Mouse (Mus musculus): ENCODE results near the gene Sphk1.

Gene Sphk1

DNA sequence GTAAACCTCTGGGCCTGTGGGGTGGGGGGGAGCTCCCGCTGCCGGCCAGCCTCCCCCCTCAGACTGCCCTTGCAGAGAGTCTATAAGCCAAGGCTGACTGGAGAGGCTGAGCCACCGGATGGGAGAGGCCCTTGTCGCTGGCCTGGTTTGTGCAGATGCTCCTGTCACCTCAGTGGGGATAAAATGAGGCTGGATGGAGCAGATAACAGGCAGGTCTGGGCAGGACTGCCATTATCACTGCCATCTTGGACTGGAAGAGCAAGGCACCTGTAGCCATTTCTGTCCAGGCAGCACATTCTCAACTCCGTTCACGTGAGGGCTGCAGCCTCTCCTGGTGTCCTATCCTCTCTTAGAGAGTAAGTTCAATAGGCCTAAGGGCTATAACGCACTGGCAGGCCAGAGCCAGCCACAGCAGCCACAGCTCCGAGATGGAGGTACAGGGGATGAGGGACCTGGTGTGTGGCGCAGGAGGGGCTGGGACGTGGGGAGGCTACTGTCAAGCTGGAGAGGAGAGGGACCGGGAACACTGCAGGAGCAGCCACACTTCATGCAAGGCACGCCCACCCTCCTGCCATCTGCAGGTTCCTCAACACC lies 7.5 kb downstream of the Sphk1 start:
- Histone ChIP-seq H3K4me3 (replicated peaks; ENCODE audit: low read length) (no peak overlapping the region), H3K36me3 (ENCODE audit: insufficient read depth, low read length) (peaks cover 64% of the 10 kb centered on the region), H3K9me3 (ENCODE audit: low read length) (no peaks in the 10 kb centered on the region), H3K27me3 (ENCODE audit: insufficient read depth, low read length) (peaks cover 22% of the 10 kb centered on the region), H3K4me1 (replicated peaks; ENCODE audit: low read depth, low read length) (peaks cover 66% of the 10 kb centered on the region)
- TF ChIP-seq POU5F1 (IDR thresholded peaks at IDR 0.05; ENCODE audit: borderline replicate concordance, low read length) (no peak), NANOG (IDR thresholded peaks at IDR 0.05; ENCODE audit: borderline replicate concordance, low read length) (no peak), CTCF (conservative IDR thresholded peaks at IDR 0.05; ENCODE audit: low read length) (no peak)

DNA sequence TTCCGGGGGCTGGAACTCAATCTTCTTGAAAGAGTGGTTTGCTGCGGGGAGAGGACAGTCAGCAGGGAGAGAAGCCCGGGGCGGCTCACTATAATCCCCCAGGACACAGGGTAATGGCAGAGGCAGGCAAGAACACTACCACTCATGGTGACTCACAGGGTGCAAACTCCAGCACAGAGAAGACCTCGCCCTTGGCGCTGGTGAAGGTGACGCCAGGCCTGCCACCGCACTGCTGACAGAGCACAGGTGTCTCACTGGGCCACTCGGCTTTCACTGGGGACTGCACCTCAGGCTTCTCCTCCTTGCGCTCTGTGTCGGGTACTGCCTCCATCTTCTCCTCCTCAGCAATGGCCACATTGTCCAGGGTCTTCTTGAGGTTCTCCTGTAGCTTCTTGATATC lies 10.5 kb downstream of the Sphk1 start:
- peaks cover 93% of the 10 kb centered on the region for H3K36me3 ChIP-seq (ENCODE audit: insufficient read depth, low read length)
- TF ChIP-seq CTCF (conservative IDR thresholded peaks at IDR 0.05; ENCODE audit: low read length), result no peak
- TF ChIP-seq NANOG (IDR thresholded peaks at IDR 0.05; ENCODE audit: borderline replicate concordance, low read length), result no peak
- no peak for TF ChIP-seq POU5F1 (IDR thresholded peaks at IDR 0.05; ENCODE audit: borderline replicate concordance, low read length)
- H3K27me3 ChIP-seq (ENCODE audit: insufficient read depth, low read length), result no peaks in the 10 kb centered on the region
- H3K9me3 ChIP-seq (ENCODE audit: low read length), result no peaks in the 10 kb centered on the region
- no peak overlapping the region for H3K4me3 ChIP-seq (replicated peaks; ENCODE audit: low read length)
- H3K4me1 ChIP-seq (replicated peaks; ENCODE audit: low read depth, low read length), result peaks cover 39% of the 10 kb centered on the region

DNA sequence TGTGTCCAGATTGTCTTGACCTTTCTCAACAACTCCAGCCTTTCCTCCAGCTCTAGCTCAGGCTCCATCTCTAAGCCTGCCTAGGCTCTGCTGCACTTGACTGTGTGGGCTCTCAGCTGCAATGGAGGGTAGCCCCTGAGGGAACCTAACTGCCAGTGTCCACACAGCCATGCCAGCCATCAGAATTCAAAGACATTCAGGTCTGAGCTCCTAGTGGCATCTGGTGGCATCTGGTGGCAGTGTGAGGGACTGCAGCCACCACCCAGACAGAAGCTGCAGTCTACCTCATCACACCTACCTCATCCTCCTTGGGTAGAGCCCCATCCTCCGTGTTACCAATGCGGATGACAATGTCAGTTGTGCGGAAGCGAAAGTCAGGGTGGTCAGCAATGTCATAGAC lies 12.4 kb downstream of the Sphk1 start:
- peak; percentile 54 for TF ChIP-seq CTCF (conservative IDR thresholded peaks at IDR 0.05; ENCODE audit: low read length)
- TF ChIP-seq NANOG (IDR thresholded peaks at IDR 0.05; ENCODE audit: borderline replicate concordance, low read length), result no peak
- Histone ChIP-seq H3K36me3 (ENCODE audit: insufficient read depth, low read length) (peaks cover 100% of the 10 kb centered on the region), H3K4me1 (replicated peaks; ENCODE audit: low read depth, low read length) (peaks cover 35% of the 10 kb centered on the region), H3K4me3 (replicated peaks; ENCODE audit: low read length) (no peak overlapping the region), H3K9me3 (ENCODE audit: low read length) (no peaks in the 10 kb centered on the region), H3K27me3 (ENCODE audit: insufficient read depth, low read length) (no peaks in the 10 kb centered on the region)

DNA sequence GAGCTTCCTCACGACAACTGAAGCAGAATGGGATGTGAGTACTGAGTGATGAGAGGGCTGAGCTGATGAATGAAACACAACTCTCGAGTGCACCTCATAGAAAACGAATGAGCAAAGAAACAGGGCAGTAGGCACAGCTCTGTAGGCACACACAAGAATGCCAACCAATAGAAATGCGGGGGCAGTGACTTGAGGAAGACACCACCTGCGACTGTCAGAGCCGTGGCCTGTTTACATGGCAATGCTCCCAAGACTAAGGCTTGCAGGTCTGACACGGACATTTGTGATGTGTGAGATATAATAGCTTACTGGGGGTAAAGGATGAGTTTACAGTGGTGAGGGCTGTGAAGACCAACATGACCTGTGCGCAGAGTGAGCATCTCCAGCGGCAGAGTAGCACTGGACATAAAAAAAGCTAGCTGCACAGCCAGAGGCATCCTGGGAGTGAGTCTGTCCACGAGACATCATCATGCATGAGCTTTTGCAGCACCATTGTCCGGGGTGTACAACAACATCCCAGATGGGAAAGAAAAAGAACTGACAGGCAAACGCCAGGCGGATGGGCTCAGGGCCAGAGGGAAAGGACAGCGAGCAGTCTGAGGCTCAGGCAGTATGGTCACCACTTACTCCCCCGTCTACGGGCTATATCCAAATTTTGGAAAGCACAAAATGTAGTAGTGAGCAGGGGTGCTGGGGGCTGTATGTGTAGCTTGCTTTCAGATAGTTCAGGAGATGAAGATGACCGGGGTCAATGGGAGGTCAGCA lies 16.8 kb downstream of the Sphk1 start:
- H3K4me3 ChIP-seq (replicated peaks; ENCODE audit: low read length), result no peak overlapping the region
- H3K27me3 ChIP-seq (ENCODE audit: insufficient read depth, low read length), result no peaks in the 10 kb centered on the region
- H3K36me3 ChIP-seq (ENCODE audit: insufficient read depth, low read length), result peaks cover 80% of the 10 kb centered on the region
- H3K9me3 ChIP-seq (ENCODE audit: low read length), result no peaks in the 10 kb centered on the region
- H3K4me1 ChIP-seq (replicated peaks; ENCODE audit: low read depth, low read length), result peaks cover 41% of the 10 kb centered on the region
- TF ChIP-seq NANOG (IDR thresholded peaks at IDR 0.05; ENCODE audit: borderline replicate concordance, low read length), result no peak
- TF ChIP-seq POU5F1 (IDR thresholded peaks at IDR 0.05; ENCODE audit: borderline replicate concordance, low read length), result no peak
- TF ChIP-seq CTCF (conservative IDR thresholded peaks at IDR 0.05; ENCODE audit: low read length), result no peak

DNA sequence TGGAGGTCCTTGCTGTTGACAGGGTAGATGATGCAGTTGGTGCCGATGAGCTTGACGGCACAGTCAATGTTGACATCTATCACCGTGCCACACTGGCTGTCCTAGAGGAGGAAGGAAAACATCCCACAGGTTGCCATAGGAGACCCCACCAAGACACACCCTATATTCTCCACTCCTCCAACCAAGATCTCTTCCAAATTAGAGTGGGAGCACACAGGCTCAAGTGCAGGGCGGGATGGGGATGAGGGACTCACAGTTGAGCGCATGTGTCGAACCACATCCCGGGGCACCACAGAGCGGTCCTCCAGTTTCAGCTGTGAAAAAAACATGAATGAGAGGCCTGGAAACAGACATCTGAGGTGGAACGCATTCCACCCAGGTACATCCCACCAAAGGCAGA lies 18.1 kb downstream of the Sphk1 start:
- peaks cover 75% of the 10 kb centered on the region for H3K36me3 ChIP-seq (ENCODE audit: insufficient read depth, low read length)
- H3K4me1 ChIP-seq (replicated peaks; ENCODE audit: low read depth, low read length), result peaks cover 44% of the 10 kb centered on the region
- H3K27me3 ChIP-seq (ENCODE audit: insufficient read depth, low read length), result no peaks in the 10 kb centered on the region
- TF ChIP-seq CTCF (conservative IDR thresholded peaks at IDR 0.05; ENCODE audit: low read length), result no peak
- no peak for TF ChIP-seq POU5F1 (IDR thresholded peaks at IDR 0.05; ENCODE audit: borderline replicate concordance, low read length)
- no peak for TF ChIP-seq NANOG (IDR thresholded peaks at IDR 0.05; ENCODE audit: borderline replicate concordance, low read length)
- H3K4me3 ChIP-seq (replicated peaks; ENCODE audit: low read length), result no peak overlapping the region
- no peaks in the 10 kb centered on the region for H3K9me3 ChIP-seq (ENCODE audit: low read length)

DNA sequence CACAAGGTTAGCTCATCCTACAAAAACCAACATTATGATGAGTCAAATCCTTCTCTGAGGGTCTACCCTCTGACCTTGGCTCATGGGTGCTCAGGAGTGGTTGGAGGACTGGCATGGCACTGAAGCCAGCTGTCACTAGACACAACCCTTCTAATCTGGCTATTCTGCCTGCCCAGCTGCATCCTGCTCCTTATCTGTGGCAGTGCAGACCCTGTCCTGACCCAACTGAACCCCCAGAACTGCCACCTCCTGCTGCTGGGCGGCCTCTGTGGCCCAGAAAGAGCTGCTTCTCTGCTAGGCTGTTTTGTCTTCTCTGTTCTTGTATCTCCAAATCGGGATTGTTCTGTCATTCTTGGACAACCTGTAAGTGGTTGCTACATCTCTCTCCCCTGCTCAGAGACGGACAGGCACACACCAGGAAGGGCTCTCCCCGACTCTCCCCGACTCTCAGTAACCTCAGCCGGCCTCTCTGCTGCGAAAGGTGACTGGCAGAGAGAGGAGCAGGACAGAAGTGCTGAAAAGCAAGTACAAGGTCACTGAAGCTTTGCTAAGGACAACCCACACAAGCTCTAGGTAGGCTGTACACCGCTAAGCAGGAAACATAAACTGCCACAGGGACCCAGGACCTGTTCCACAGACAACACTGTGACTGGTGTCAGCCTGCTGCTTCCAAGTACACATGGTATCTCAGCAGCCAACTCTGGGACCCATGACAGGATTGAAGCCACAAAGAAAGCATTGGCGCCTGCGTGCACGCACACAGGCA lies 18.7 kb downstream of the Sphk1 start:
- H3K4me1 ChIP-seq (replicated peaks; ENCODE audit: low read depth, low read length), result peaks cover 47% of the 10 kb centered on the region
- TF ChIP-seq NANOG (IDR thresholded peaks at IDR 0.05; ENCODE audit: borderline replicate concordance, low read length), result no peak
- no peak for TF ChIP-seq POU5F1 (IDR thresholded peaks at IDR 0.05; ENCODE audit: borderline replicate concordance, low read length)
- no peak for TF ChIP-seq CTCF (conservative IDR thresholded peaks at IDR 0.05; ENCODE audit: low read length)
- H3K27me3 ChIP-seq (ENCODE audit: insufficient read depth, low read length), result no peaks in the 10 kb centered on the region
- no peak overlapping the region for H3K4me3 ChIP-seq (replicated peaks; ENCODE audit: low read length)
- no peaks in the 10 kb centered on the region for H3K9me3 ChIP-seq (ENCODE audit: low read length)
- H3K36me3 ChIP-seq (ENCODE audit: insufficient read depth, low read length), result peaks cover 71% of the 10 kb centered on the region

DNA sequence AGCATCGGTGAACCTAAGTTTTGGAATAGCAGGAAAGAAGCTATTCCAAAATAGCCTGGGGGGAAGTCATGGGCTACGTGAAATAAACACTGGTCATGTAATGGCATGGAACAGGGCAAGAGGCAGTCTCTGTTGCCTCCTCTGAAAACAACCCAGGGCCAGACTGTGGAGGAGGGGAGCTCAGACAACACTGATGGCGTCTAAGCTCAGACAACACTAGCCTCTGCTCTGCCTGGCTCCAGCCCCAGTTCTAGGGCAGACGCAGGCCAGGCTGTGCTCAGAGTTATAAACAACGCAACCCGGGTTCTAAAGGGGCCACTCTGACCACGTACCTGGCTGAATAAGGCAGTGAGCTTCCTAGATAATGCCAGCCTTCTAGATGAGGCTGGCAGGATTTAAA lies 20.0 kb downstream of the Sphk1 start:
- no peaks in the 10 kb centered on the region for H3K27me3 ChIP-seq (ENCODE audit: insufficient read depth, low read length)

DNA sequence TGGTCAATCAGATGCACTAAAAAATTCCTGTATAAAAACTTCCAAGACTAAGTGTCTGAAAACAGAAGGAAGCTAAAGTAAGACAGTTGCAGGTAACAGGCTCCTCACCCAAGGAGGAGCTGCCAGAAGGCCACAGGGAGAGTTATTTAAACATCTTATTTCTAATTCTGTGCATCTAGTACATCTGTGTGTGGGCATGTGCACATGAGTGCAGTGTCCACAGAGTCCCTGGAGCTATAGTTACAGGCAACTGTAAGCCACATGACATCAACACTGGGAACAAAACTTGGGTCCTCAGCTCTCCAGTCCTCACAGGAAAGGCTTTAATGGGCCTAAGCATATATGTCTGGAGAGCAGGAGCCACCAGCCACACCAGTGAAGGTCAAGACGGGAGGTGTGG lies 21.5 kb downstream of the Sphk1 start:
- peaks cover 56% of the 10 kb centered on the region for H3K4me1 ChIP-seq (replicated peaks; ENCODE audit: low read depth, low read length)
- H3K4me3 ChIP-seq (replicated peaks; ENCODE audit: low read length), result no peak overlapping the region
- no peaks in the 10 kb centered on the region for H3K9me3 ChIP-seq (ENCODE audit: low read length)
- TF ChIP-seq NANOG (IDR thresholded peaks at IDR 0.05; ENCODE audit: borderline replicate concordance, low read length), result no peak
- TF ChIP-seq CTCF (conservative IDR thresholded peaks at IDR 0.05; ENCODE audit: low read length), result no peak
- no peak for TF ChIP-seq POU5F1 (IDR thresholded peaks at IDR 0.05; ENCODE audit: borderline replicate concordance, low read length)
- peaks cover 44% of the 10 kb centered on the region for H3K36me3 ChIP-seq (ENCODE audit: insufficient read depth, low read length)
- H3K27me3 ChIP-seq (ENCODE audit: insufficient read depth, low read length), result no peaks in the 10 kb centered on the region

More for the DNA sequence above, 20.0 kb downstream of the Sphk1 start:
- Histone ChIP-seq H3K9me3 (ENCODE audit: low read length) (no peaks in the 10 kb centered on the region), H3K4me1 (replicated peaks; ENCODE audit: low read depth, low read length) (peaks cover 58% of the 10 kb centered on the region), H3K4me3 (replicated peaks; ENCODE audit: low read length) (no peak overlapping the region), H3K36me3 (ENCODE audit: insufficient read depth, low read length) (peaks cover 58% of the 10 kb centered on the region)
- no peak for TF ChIP-seq NANOG (IDR thresholded peaks at IDR 0.05; ENCODE audit: borderline replicate concordance, low read length)
- no peak for TF ChIP-seq POU5F1 (IDR thresholded peaks at IDR 0.05; ENCODE audit: borderline replicate concordance, low read length)
- TF ChIP-seq CTCF (conservative IDR thresholded peaks at IDR 0.05; ENCODE audit: low read length), result no peak

All from E14TG2a.4 (cell line).